Mouse (Mus musculus): Measurements from ENCODE around the gene Mad1l1. TPM values are rescaled to one million over a fixed set of nuclear protein-coding genes. Genes with fewer than 3 reads are reported as not detected.
A peak's percentile ranks its signal among the peaks of the same experiment; 100 is the strongest.

The Mad1l1 gene
- total and polyA plus RNA-seq, 3 experiments, result 40.5 to 65.2 TPM; not detected in 1

- Histone ChIP-seq H3K9ac (ENCODE audit: control insufficient read depth, low read depth, low read length, poor library complexity, severe bottlenecking) (no peak overlapping the region), H3K27me3 (ENCODE audit: control insufficient read depth in 1 of 2, insufficient read depth in 2 of 2, low read length in 2 of 2) (no peaks in the 10 kb centered on the region), H3K36me3 (ENCODE audit: control insufficient read depth in 1 of 2, insufficient read depth in 2 of 2, low read length in 2 of 2) (peaks cover 0 to 43% of the 10 kb centered on the region in 2 experiments; a peak in 2 of 4 replicates), H3K79me2 (ENCODE audit: control insufficient read depth, insufficient read depth, low read length, poor library complexity) (no peaks in the 10 kb centered on the region), H3K4me3 (ENCODE audit: control insufficient read depth in 1 of 2, insufficient read depth in 1 of 2, low read depth in 2 of 2, low read length in 2 of 2) (no peak overlapping the region), H3K4me1 (ENCODE audit: control insufficient read depth in 1 of 2, insufficient read depth in 2 of 2, low read length in 2 of 2) (peaks cover 13 to 52% of the 10 kb centered on the region in 2 experiments), H3K27ac (ENCODE audit: control insufficient read depth, low read depth, low read length) (no peak overlapping the region), H3K9me3 (replicated peaks; ENCODE audit: insufficient read depth, low read length) (no peaks in the 10 kb centered on the region)
- DNase-seq (ENCODE audit: low read depth, low spot score), result peak; percentile 39
- TF ChIP-seq JUND (IDR thresholded peaks at IDR 0.05; ENCODE audit: low read depth, low read length) (no peak), NRF1 (IDR thresholded peaks at IDR 0.05; ENCODE audit: insufficient read depth, low read depth, low read length, poor library complexity, severe bottlenecking) (no peak), GATA1 (IDR thresholded peaks at IDR 0.05; ENCODE audit: low read depth, low read length) (peak; percentile 59), ZNF384 (IDR thresholded peaks at IDR 0.05; ENCODE audit: low read depth, low read length) (0 out of 2 replicates have a peak, but pooled peaks have one; percentile 15), ETS1 (IDR thresholded peaks at IDR 0.05; ENCODE audit: low read depth, low read length) (peak; percentile 37; the same call in 1 of the 2 replicates), UBTF (IDR thresholded peaks at IDR 0.05; ENCODE audit: borderline replicate concordance, insufficient read depth, low read depth, low read length) (no peak), MAZ (IDR thresholded peaks at IDR 0.05; ENCODE audit: low read depth, low read length) (0 out of 2 replicates have a peak, but pooled peaks have one; percentile 19), KAT2A (conservative IDR thresholded peaks at IDR 0.05; ENCODE audit: low read depth, low read length) (no peak), POLR2AphosphoS2 (IDR thresholded peaks at IDR 0.05; ENCODE audit: low read length) (no peak), POLR2AphosphoS5 (IDR thresholded peaks at IDR 0.05; ENCODE audit: borderline replicate concordance, low read depth, low read length) (no peak), POLR2A (IDR thresholded peaks at IDR 0.05; ENCODE audit: control insufficient read depth in 1 of 2, insufficient read depth in 1 of 2, low read depth in 1 of 2, low read length in 2 of 2, poor library complexity in 1 of 2) (no peak), EP300 (IDR thresholded peaks at IDR 0.05; ENCODE audit: low read depth in 1 of 2, low read length in 2 of 2) (peak; percentile 64 to 69), RCOR1 (IDR thresholded peaks at IDR 0.05; ENCODE audit: low read depth, low read length) (peak; percentile 30; the same call in 1 of the 2 replicates), CHD1 (IDR thresholded peaks at IDR 0.05; ENCODE audit: low read depth, low read length) (no peak), TAL1 (IDR thresholded peaks at IDR 0.05; ENCODE audit: low read length) (peak; percentile 18; the same call in 1 of the 2 replicates), MEF2A (IDR thresholded peaks at IDR 0.05; ENCODE audit: extremely low read depth, insufficient replicate concordance, low read depth, low read length, poor library complexity, severe bottlenecking) (no peak)
Measured at GRCm38 (mm10) chr5:140154166-140154565, 167.2 kb downstream of the Mad1l1 start.

GRCm38 (mm10) chr5:140151871-140152270, 169.5 kb downstream of the Mad1l1 start:
- peaks cover 5 to 41% of the 10 kb centered on the region in 2 experiments for H3K4me1 ChIP-seq (ENCODE audit: control insufficient read depth in 1 of 2, insufficient read depth in 2 of 2, low read length in 2 of 2)
- DNase-seq (ENCODE audit: low read depth, low spot score), result no peak
- no peaks in the 10 kb centered on the region for H3K9me3 ChIP-seq (replicated peaks; ENCODE audit: insufficient read depth, low read length)
- H3K27ac ChIP-seq (ENCODE audit: control insufficient read depth, low read depth, low read length), result no peak overlapping the region
- no peak overlapping the region for H3K4me3 ChIP-seq (ENCODE audit: control insufficient read depth in 1 of 2, insufficient read depth in 1 of 2, low read depth in 2 of 2, low read length in 2 of 2)
- TF ChIP-seq NELFE (IDR thresholded peaks at IDR 0.05; ENCODE audit: low read depth, low read length) (no peak), SIN3A (IDR thresholded peaks at IDR 0.05; ENCODE audit: low read length) (no peak), ZKSCAN1 (IDR thresholded peaks at IDR 0.05; ENCODE audit: low read depth, low read length) (no peak), CHD1 (IDR thresholded peaks at IDR 0.05; ENCODE audit: low read depth, low read length) (no peak), MYB (IDR thresholded peaks at IDR 0.05; ENCODE audit: low read depth, low read length) (no peak), GABPA (IDR thresholded peaks at IDR 0.05; ENCODE audit: low read depth, low read length) (no peak), USF1 (IDR thresholded peaks at IDR 0.05; ENCODE audit: low read depth, low read length) (no peak), ELF1 (IDR thresholded peaks at IDR 0.05; ENCODE audit: low read depth, low read length) (no peak)
- peaks cover 0 to 29% of the 10 kb centered on the region in 2 experiments; a peak in 2 of 4 replicates for H3K36me3 ChIP-seq (ENCODE audit: control insufficient read depth in 1 of 2, insufficient read depth in 2 of 2, low read length in 2 of 2)
- H3K79me2 ChIP-seq (ENCODE audit: control insufficient read depth, insufficient read depth, low read length, poor library complexity), result no peaks in the 10 kb centered on the region
- no peaks in the 10 kb centered on the region for H3K27me3 ChIP-seq (ENCODE audit: control insufficient read depth in 1 of 2, insufficient read depth in 2 of 2, low read length in 2 of 2)
- no peak overlapping the region for H3K9ac ChIP-seq (ENCODE audit: control insufficient read depth, low read depth, low read length, poor library complexity, severe bottlenecking)

Measured in MEL (cell line).